Mouse (Mus musculus): ENCODE results near the gene Gimap4. TPM values are rescaled to one million over a fixed set of nuclear protein-coding genes. Genes with fewer than 3 reads are reported as not detected.

Gimap4 gene
- polyA plus RNA-seq, 1 experiment from 2014 or later, result 1.3 TPM

GRCm38 (mm10) chr6:48646995-48647394 is 37.4 kb upstream of the Gimap4 start, which contains the start of gene Gimap8:
TSS of gene Gimap8 (plus strand) at chr6:48647234.
- H3K27me3 ChIP-seq (replicated peaks; ENCODE audit: control insufficient read depth, insufficient read depth, low read length), result no peaks in the 10 kb centered on the region
- H3K36me3 ChIP-seq (ENCODE audit: control insufficient read depth, insufficient read depth, low read length), result no peaks in the 10 kb centered on the region
- no peak for ATAC-seq
- H3K9ac ChIP-seq (ENCODE audit: low read depth, low read length), result no peak within 1 kb of the TSS
- no peaks in the 10 kb centered on the region for H3K4me1 ChIP-seq (ENCODE audit: control insufficient read depth, insufficient read depth, low read depth, low read length)
- H3K4me3 ChIP-seq (ENCODE audit: low read length), result no peak within 1 kb of the TSS
- no peak within 1 kb of the TSS for H3K27ac ChIP-seq (ENCODE audit: low read depth, low read length)
- 40% methylated on average over 3 of the region's 3 CpGs for WGBS
- H3K4me2 ChIP-seq (ENCODE audit: low read length), result no peak within 1 kb of the TSS
- H3K9me3 ChIP-seq (ENCODE audit: control insufficient read depth, low read length), result no peaks in the 10 kb centered on the region

GRCm38 (mm10) chr6:48647611-48648010 is 36.7 kb upstream of the Gimap4 start:
- Histone ChIP-seq H3K36me3 (ENCODE audit: control insufficient read depth, insufficient read depth, low read length) (no peaks in the 10 kb centered on the region), H3K9ac (ENCODE audit: low read depth, low read length) (no peak overlapping the region), H3K9me3 (ENCODE audit: control insufficient read depth, low read length) (no peaks in the 10 kb centered on the region), H3K4me2 (ENCODE audit: low read length) (no peak overlapping the region), H3K27me3 (replicated peaks; ENCODE audit: control insufficient read depth, insufficient read depth, low read length) (no peaks in the 10 kb centered on the region), H3K27ac (ENCODE audit: low read depth, low read length) (no peak overlapping the region), H3K4me3 (ENCODE audit: low read length) (no peak overlapping the region), H3K4me1 (ENCODE audit: control insufficient read depth, insufficient read depth, low read depth, low read length) (no peaks in the 10 kb centered on the region)
- 89% methylated on average over 2 of the region's 2 CpGs for WGBS
- no peak for ATAC-seq

- Histone ChIP-seq H3K36me3 (ENCODE audit: control insufficient read depth, insufficient read depth, low read length) (no peaks in the 10 kb centered on the region), H3K9me3 (ENCODE audit: control insufficient read depth, low read length) (no peaks in the 10 kb centered on the region), H3K4me2 (ENCODE audit: low read length) (no peak overlapping the region), H3K4me1 (ENCODE audit: control insufficient read depth, insufficient read depth, low read depth, low read length) (no peaks in the 10 kb centered on the region), H3K27me3 (replicated peaks; ENCODE audit: control insufficient read depth, insufficient read depth, low read length) (no peaks in the 10 kb centered on the region), H3K4me3 (ENCODE audit: low read length) (no peak overlapping the region), H3K9ac (ENCODE audit: low read depth, low read length) (no peak overlapping the region), H3K27ac (ENCODE audit: low read depth, low read length) (no peak overlapping the region)
- ATAC-seq, result no peak
- 88% methylated on average over 4 of the region's 4 CpGs for WGBS
These were observed 35.6 kb upstream of the Gimap4 start for GRCm38 (mm10) chr6:48648779-48649178.

GRCm38 (mm10) chr6:48650041-48650440 is 34.3 kb upstream of the Gimap4 start:
- WGBS, result 88% methylated on average over 9 of the region's 9 CpGs
- H3K36me3 ChIP-seq (ENCODE audit: control insufficient read depth, insufficient read depth, low read length), result no peaks in the 10 kb centered on the region

GRCm38 (mm10) chr6:48658721-48659120 is 25.6 kb upstream of the Gimap4 start:
- no peak for ATAC-seq

More at GRCm38 (mm10) chr6:48650041-48650440, 34.3 kb upstream of the Gimap4 start:
- Histone ChIP-seq H3K27me3 (replicated peaks; ENCODE audit: control insufficient read depth, insufficient read depth, low read length) (no peaks in the 10 kb centered on the region), H3K27ac (ENCODE audit: low read depth, low read length) (no peak overlapping the region), H3K4me3 (ENCODE audit: low read length) (no peak overlapping the region), H3K9ac (ENCODE audit: low read depth, low read length) (no peak overlapping the region), H3K4me1 (ENCODE audit: control insufficient read depth, insufficient read depth, low read depth, low read length) (no peaks in the 10 kb centered on the region), H3K9me3 (ENCODE audit: control insufficient read depth, low read length) (no peaks in the 10 kb centered on the region), H3K4me2 (ENCODE audit: low read length) (no peak overlapping the region)
- ATAC-seq, result no peak

GRCm38 (mm10) chr6:48664750-48665149 is 19.6 kb upstream of the Gimap4 start:
- Histone ChIP-seq H3K9me3 (ENCODE audit: control insufficient read depth, low read length) (no peaks in the 10 kb centered on the region), H3K27ac (ENCODE audit: low read depth, low read length) (no peak overlapping the region), H3K36me3 (ENCODE audit: control insufficient read depth, insufficient read depth, low read length) (no peaks in the 10 kb centered on the region), H3K4me1 (ENCODE audit: control insufficient read depth, insufficient read depth, low read depth, low read length) (no peaks in the 10 kb centered on the region), H3K9ac (ENCODE audit: low read depth, low read length) (no peak overlapping the region), H3K27me3 (replicated peaks; ENCODE audit: control insufficient read depth, insufficient read depth, low read length) (no peaks in the 10 kb centered on the region), H3K4me3 (ENCODE audit: low read length) (no peak overlapping the region), H3K4me2 (ENCODE audit: low read length) (no peak overlapping the region)
- no peak for ATAC-seq
- 85% methylated on average over 4 of the region's 4 CpGs for WGBS

More at GRCm38 (mm10) chr6:48658721-48659120, 25.6 kb upstream of the Gimap4 start:
- 83% methylated on average over 5 of the region's 5 CpGs for WGBS
- no peaks in the 10 kb centered on the region for H3K9me3 ChIP-seq (ENCODE audit: control insufficient read depth, low read length)
- H3K4me1 ChIP-seq (ENCODE audit: control insufficient read depth, insufficient read depth, low read depth, low read length), result no peaks in the 10 kb centered on the region
- H3K4me3 ChIP-seq (ENCODE audit: low read length), result no peak overlapping the region
- H3K4me2 ChIP-seq (ENCODE audit: low read length), result no peak overlapping the region
- no peak overlapping the region for H3K27ac ChIP-seq (ENCODE audit: low read depth, low read length)
- H3K36me3 ChIP-seq (ENCODE audit: control insufficient read depth, insufficient read depth, low read length), result no peaks in the 10 kb centered on the region
- H3K27me3 ChIP-seq (replicated peaks; ENCODE audit: control insufficient read depth, insufficient read depth, low read length), result no peaks in the 10 kb centered on the region
- H3K9ac ChIP-seq (ENCODE audit: low read depth, low read length), result no peak overlapping the region

GRCm38 (mm10) chr6:48665471-48665870 is 18.9 kb upstream of the Gimap4 start:
- no peaks in the 10 kb centered on the region for H3K27me3 ChIP-seq (replicated peaks; ENCODE audit: control insufficient read depth, insufficient read depth, low read length)
- 95% methylated on average over 9 of the region's 9 CpGs for WGBS

GRCm38 (mm10) chr6:48666159-48666586 is 18.2 kb upstream of the Gimap4 start:
- no peaks in the 10 kb centered on the region for H3K4me1 ChIP-seq (ENCODE audit: control insufficient read depth, insufficient read depth, low read depth, low read length)
- H3K4me2 ChIP-seq (ENCODE audit: low read length), result no peak overlapping the region
- H3K27me3 ChIP-seq (replicated peaks; ENCODE audit: control insufficient read depth, insufficient read depth, low read length), result no peaks in the 10 kb centered on the region
- H3K9me3 ChIP-seq (ENCODE audit: control insufficient read depth, low read length), result no peaks in the 10 kb centered on the region
- no peak overlapping the region for H3K27ac ChIP-seq (ENCODE audit: low read depth, low read length)
- ATAC-seq, result no peak
- no peak overlapping the region for H3K9ac ChIP-seq (ENCODE audit: low read depth, low read length)
- no peak overlapping the region for H3K4me3 ChIP-seq (ENCODE audit: low read length)
- 63% methylated on average over 7 of the region's 7 CpGs for WGBS
- H3K36me3 ChIP-seq (ENCODE audit: control insufficient read depth, insufficient read depth, low read length), result no peaks in the 10 kb centered on the region

More at GRCm38 (mm10) chr6:48665471-48665870, 18.9 kb upstream of the Gimap4 start:
- Histone ChIP-seq H3K9ac (ENCODE audit: low read depth, low read length) (no peak overlapping the region), H3K36me3 (ENCODE audit: control insufficient read depth, insufficient read depth, low read length) (no peaks in the 10 kb centered on the region), H3K4me3 (ENCODE audit: low read length) (no peak overlapping the region), H3K9me3 (ENCODE audit: control insufficient read depth, low read length) (no peaks in the 10 kb centered on the region), H3K4me2 (ENCODE audit: low read length) (no peak overlapping the region), H3K27ac (ENCODE audit: low read depth, low read length) (no peak overlapping the region), H3K4me1 (ENCODE audit: control insufficient read depth, insufficient read depth, low read depth, low read length) (no peaks in the 10 kb centered on the region)
- ATAC-seq, result no peak

GRCm38 (mm10) chr6:48668022-48668421 is 16.3 kb upstream of the Gimap4 start:
- Histone ChIP-seq H3K9me3 (ENCODE audit: control insufficient read depth, low read length) (no peaks in the 10 kb centered on the region), H3K4me3 (ENCODE audit: low read length) (no peak overlapping the region), H3K9ac (ENCODE audit: low read depth, low read length) (no peak overlapping the region), H3K27me3 (replicated peaks; ENCODE audit: control insufficient read depth, insufficient read depth, low read length) (no peaks in the 10 kb centered on the region), H3K4me2 (ENCODE audit: low read length) (no peak overlapping the region), H3K4me1 (ENCODE audit: control insufficient read depth, insufficient read depth, low read depth, low read length) (no peaks in the 10 kb centered on the region), H3K36me3 (ENCODE audit: control insufficient read depth, insufficient read depth, low read length) (no peaks in the 10 kb centered on the region), H3K27ac (ENCODE audit: low read depth, low read length) (no peak overlapping the region)
- ATAC-seq, result no peak

- no peak overlapping the region for H3K9ac ChIP-seq (ENCODE audit: low read depth, low read length)
- ATAC-seq, result no peak
- H3K36me3 ChIP-seq (ENCODE audit: control insufficient read depth, insufficient read depth, low read length), result no peaks in the 10 kb centered on the region
- H3K27ac ChIP-seq (ENCODE audit: low read depth, low read length), result no peak overlapping the region
- H3K4me3 ChIP-seq (ENCODE audit: low read length), result no peak overlapping the region
- H3K9me3 ChIP-seq (ENCODE audit: control insufficient read depth, low read length), result no peaks in the 10 kb centered on the region
- H3K4me2 ChIP-seq (ENCODE audit: low read length), result no peak overlapping the region
- no peaks in the 10 kb centered on the region for H3K4me1 ChIP-seq (ENCODE audit: control insufficient read depth, insufficient read depth, low read depth, low read length)
- H3K27me3 ChIP-seq (replicated peaks; ENCODE audit: control insufficient read depth, insufficient read depth, low read length), result no peaks in the 10 kb centered on the region
- 71% methylated on average over 2 of the region's 2 CpGs for WGBS
These were observed 14.8 kb upstream of the Gimap4 start for GRCm38 (mm10) chr6:48669446-48669969.
